Mouse (Mus musculus) bone marrow macrophage, adult 2 months (primary cell): ENCODE results near the gene Cpsf3.

Experiments
- CTCF ChIP-seq: IDR thresholded peaks from 2 replicates; pipeline ENCODE4 v1.5.1; 2012; ENCODE audit warnings: low read depth, mild to moderate bottlenecking, low read length, moderate library complexity
- POLR2A ChIP-seq: IDR thresholded peaks from 2 replicates; pipeline ENCODE4 v1.6.1; 2012; ENCODE audit warnings: mild to moderate bottlenecking, low read depth, low read length, borderline replicate concordance

DNA sequence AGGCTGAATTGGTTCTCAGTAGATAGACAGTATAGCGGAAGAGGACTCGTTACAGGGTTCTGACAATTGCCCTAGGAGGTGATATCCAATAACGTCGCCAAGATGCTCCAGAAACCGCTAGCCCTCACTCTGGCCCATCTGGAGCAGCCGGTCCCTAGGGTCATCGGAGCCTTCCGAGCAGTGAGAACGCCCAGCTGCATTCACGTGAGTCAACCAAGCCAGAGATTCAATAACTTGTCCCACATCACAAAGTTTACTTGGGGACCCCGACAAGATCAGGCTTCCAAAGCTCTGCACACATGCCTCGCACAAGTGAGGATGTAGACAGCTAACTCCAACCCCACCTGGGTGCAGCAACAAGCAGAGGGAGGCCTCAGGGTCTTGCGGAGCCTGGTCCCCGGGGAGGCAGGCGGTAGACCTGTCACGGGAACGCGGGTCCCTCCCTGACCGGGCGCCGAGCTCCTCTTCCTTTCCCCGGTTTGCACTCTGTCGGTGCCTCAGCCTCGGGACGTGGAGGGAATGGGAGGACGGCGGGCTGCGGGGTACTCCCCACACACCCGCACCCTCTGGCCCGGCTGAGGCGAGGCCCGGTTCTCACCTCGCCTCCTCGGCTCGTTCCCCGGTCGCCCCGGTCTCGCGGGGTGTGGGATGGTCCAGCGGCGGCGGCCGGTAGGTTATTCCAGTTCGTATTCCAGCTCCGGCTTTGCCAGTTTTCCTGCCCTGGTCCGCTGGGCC is 484 bp downstream of the Cpsf3 start:
- no peak for TF ChIP-seq POLR2A
- no peak for TF ChIP-seq CTCF
